In the genomic region with DNA sequence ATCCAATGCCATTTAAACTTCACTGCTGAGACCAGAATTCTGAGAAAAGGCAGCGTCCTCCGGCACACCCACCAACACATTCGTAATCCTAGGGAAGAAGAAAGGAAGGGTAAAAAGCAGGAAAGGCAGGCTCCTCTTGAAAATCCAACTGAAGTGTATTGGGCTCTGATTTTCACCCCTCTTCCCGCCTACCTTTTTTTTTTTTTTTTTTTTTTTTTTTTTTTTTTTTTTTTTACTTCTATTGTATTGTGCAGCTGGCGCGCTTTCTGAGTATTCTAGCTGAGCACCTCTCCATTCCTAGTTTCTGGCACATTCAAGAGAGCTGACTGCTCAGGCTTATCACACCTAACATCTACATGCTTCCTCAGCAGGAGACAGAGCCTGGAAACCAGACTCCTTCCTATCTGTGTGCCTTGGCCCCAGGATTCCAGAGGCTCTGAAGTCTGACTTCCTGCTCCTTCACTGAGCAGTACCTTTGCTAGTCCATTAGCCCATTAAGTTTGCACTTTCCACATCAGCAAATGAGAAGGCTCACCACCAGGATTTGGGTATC, we compare ENCODE assay signal across 7 mouse cellular contexts. TPM values are rescaled to one million over a fixed set of nuclear protein-coding genes. Genes with fewer than 3 reads are reported as not detected.
DNase-seq lines count a peak whose midpoint lies in the region; ATAC-seq and TF ChIP-seq lines count a peak whose summit lies in the region.

No protein-coding gene starts in this region.

- H3K79me2 ChIP-seq in C2C12 (ENCODE audit: control insufficient read depth, insufficient read depth) (no peaks in the 10 kb centered on the region), CH12.LX (replicated peaks; ENCODE audit: control insufficient read depth, extremely low read depth, insufficient read depth, poor library complexity, severe bottlenecking) (peaks cover 25% of the 10 kb centered on the region)

- no peak for TF ChIP-seq RAD21 in CH12.LX (IDR thresholded peaks at IDR 0.05; ENCODE audit: low read depth, low read length)

- ATAC-seq in forebrain, embryonic 12.5 days (ENCODE audit: low FRiP score), result no peak
- ATAC-seq in hindbrain, embryonic 16.5 days, result no peak
- ATAC-seq in midbrain, postnatal 0 days (ENCODE audit: low FRiP score), result no peak

- TF ChIP-seq CTCF in C2C12 (IDR thresholded peaks at IDR 0.05; ENCODE audit: control insufficient read depth, insufficient read depth, insufficient read length) (no peak), CH12.LX (conservative IDR thresholded peaks at IDR 0.05 in 1 of 2, IDR thresholded peaks at IDR 0.05 in 1 of 2; ENCODE audit: low read depth in 2 of 2, low read length in 2 of 2) (no peak)
- TF ChIP-seq CTCF in midbrain, postnatal 0 days (IDR thresholded peaks at IDR 0.05), result no peak

- H3ac ChIP-seq in C2C12 (ENCODE audit: control insufficient read depth, insufficient read length, low read depth), result peak overlapping the region; percentile 8

- H3K36me3 ChIP-seq in C2C12 (ENCODE audit: control insufficient read depth, insufficient read depth), result no peaks in the 10 kb centered on the region
- no peaks in the 10 kb centered on the region for H3K36me3 ChIP-seq in CH12.LX (replicated peaks in 1 of 2; ENCODE audit: control insufficient read depth in 1 of 2, insufficient read depth in 1 of 2, low read length in 1 of 2)
- no peaks in the 10 kb centered on the region for H3K36me3 ChIP-seq in forebrain, embryonic 12.5 days (replicated peaks)
- no peaks in the 10 kb centered on the region for H3K36me3 ChIP-seq in hindbrain, embryonic 16.5 days (ENCODE audit: control insufficient read depth, insufficient read depth, low read length)
- H3K36me3 ChIP-seq in midbrain, postnatal 0 days (ENCODE audit: insufficient read depth, low read length), result no peaks in the 10 kb centered on the region

- H3K9ac ChIP-seq in CH12.LX (ENCODE audit: insufficient read depth, low read depth), result peak overlapping the region; percentile 30
- peak overlapping the region; percentile 73 for H3K9ac ChIP-seq in forebrain, embryonic 12.5 days
- peak overlapping the region; percentile 68 for H3K9ac ChIP-seq in hindbrain, embryonic 16.5 days (ENCODE audit: low read depth, low read length)
- peak overlapping the region; percentile 69 for H3K9ac ChIP-seq in midbrain, postnatal 0 days (replicated peaks; ENCODE audit: low read length, poor library complexity, severe bottlenecking)

- 3% methylated on average over 6 of the region's 6 CpGs for WGBS in forebrain, embryonic 12.5 days
- WGBS in hindbrain, embryonic 16.5 days, result 3% methylated on average over 6 of the region's 6 CpGs
- WGBS in midbrain, postnatal 0 days, result 2% methylated on average over 6 of the region's 6 CpGs

- H3K27me3 ChIP-seq in C2C12 (ENCODE audit: control insufficient read depth, insufficient read depth, insufficient read length) (no peaks in the 10 kb centered on the region), CH12.LX (replicated peaks) (no peaks in the 10 kb centered on the region)
- H3K27me3 ChIP-seq in forebrain, embryonic 12.5 days, result no peaks in the 10 kb centered on the region
- H3K27me3 ChIP-seq in hindbrain, embryonic 16.5 days (replicated peaks; ENCODE audit: control insufficient read depth, insufficient read depth, low read length), result no peaks in the 10 kb centered on the region
- H3K27me3 ChIP-seq in midbrain, postnatal 0 days (ENCODE audit: insufficient read depth, low read length), result no peaks in the 10 kb centered on the region

- H3K79me3 ChIP-seq in C2C12 (ENCODE audit: low read depth), result no peaks in the 10 kb centered on the region

- no peak overlapping the region for H3K4me3 ChIP-seq in C2C12 (ENCODE audit: insufficient read depth, poor library complexity, severe bottlenecking)
- H3K4me3 ChIP-seq in CH12.LX (replicated peaks in 1 of 3; ENCODE audit: low read depth in 2 of 3, low read length in 2 of 3, poor library complexity in 1 of 3), result peak overlapping the region; percentile 65 to 79 (median 75)
- H3K4me3 ChIP-seq in forebrain, embryonic 12.5 days (replicated peaks), result peak overlapping the region; percentile 70
- H3K4me3 ChIP-seq in hindbrain, embryonic 16.5 days (ENCODE audit: low read length), result peak overlapping the region; percentile 72
- peak overlapping the region; percentile 48 for H3K4me3 ChIP-seq in midbrain, postnatal 0 days (ENCODE audit: low read depth, low read length)

- no peak for TF ChIP-seq POLR2A in CH12.LX (IDR thresholded peaks at IDR 0.05; ENCODE audit: low read depth, low read length)

- no peak for DNase-seq in CH12.LX (ENCODE audit: extremely low read depth)
- DNase-seq in midbrain, postnatal 0 days (ENCODE audit: low spot score), result peak; percentile 20
- DNase-seq in urinary bladder, postnatal 10 days (ENCODE audit: low spot score), result no peak
- DNase-seq in adrenal gland, adult 18-20 months (ENCODE audit: low spot score in 2 of 2), result no peak

- H3K27ac ChIP-seq in CH12.LX (ENCODE audit: insufficient read depth, low read depth), result peak overlapping the region; percentile 44; the same call in 1 of the 2 replicates
- H3K27ac ChIP-seq in forebrain, embryonic 12.5 days, result peak overlapping the region; percentile 80
- peak overlapping the region; percentile 81 for H3K27ac ChIP-seq in hindbrain, embryonic 16.5 days (ENCODE audit: low read depth, low read length)
- H3K27ac ChIP-seq in midbrain, postnatal 0 days (ENCODE audit: low read depth, low read length), result no peak overlapping the region

- TF ChIP-seq EP300 in CH12.LX (IDR thresholded peaks at IDR 0.05; ENCODE audit: low read length), result no peak

- peak overlapping the region; percentile 59 for H3K4me2 ChIP-seq in CH12.LX (ENCODE audit: insufficient read depth, low read depth, poor library complexity, severe bottlenecking)
- peak overlapping the region; percentile 83 for H3K4me2 ChIP-seq in forebrain, embryonic 12.5 days
- H3K4me2 ChIP-seq in hindbrain, embryonic 16.5 days (ENCODE audit: low read length), result peak overlapping the region; percentile 66
- H3K4me2 ChIP-seq in midbrain, postnatal 0 days (ENCODE audit: low read depth, low read length, poor library complexity, severe bottlenecking), result peak overlapping the region; percentile 51

- H3K9me3 ChIP-seq in CH12.LX (replicated peaks; ENCODE audit: low read length), result no peaks in the 10 kb centered on the region
- no peaks in the 10 kb centered on the region for H3K9me3 ChIP-seq in forebrain, embryonic 12.5 days
- H3K9me3 ChIP-seq in hindbrain, embryonic 16.5 days (ENCODE audit: control insufficient read depth, low read length), result no peaks in the 10 kb centered on the region
- H3K9me3 ChIP-seq in midbrain, postnatal 0 days (ENCODE audit: low read length), result no peaks in the 10 kb centered on the region

- dilution Hi-C loops in CH12.LX (cut with MboI; ENCODE audit: extremely low pct_ligation_motif_present, extremely low pct_unique_long_range_greater_than_20kb, low sequenced_read_pairs), result no loop called here

- peaks cover 3 to 18% of the 10 kb centered on the region in 2 experiments; a peak in 3 of 4 replicates for H3K4me1 ChIP-seq in CH12.LX (ENCODE audit: control insufficient read depth in 1 of 2, insufficient read depth in 2 of 2)
- peaks cover 12% of the 10 kb centered on the region for H3K4me1 ChIP-seq in forebrain, embryonic 12.5 days
- H3K4me1 ChIP-seq in hindbrain, embryonic 16.5 days (ENCODE audit: control insufficient read depth, insufficient read depth, low read depth, low read length), result peaks cover 5% of the 10 kb centered on the region
- no peaks in the 10 kb centered on the region for H3K4me1 ChIP-seq in midbrain, postnatal 0 days (ENCODE audit: insufficient read depth, low read length)

- in situ Hi-C loops in CH12.LX (cut with MboI; ENCODE audit: low pct_ligation_motif_present, low pct_unique_long_range_greater_than_20kb, low sequenced_read_pairs), result loop anchor here (10.0 kb wide), 1 partner anchor 274 kb away; no protein-coding TSS in a partner anchor

TF ChIP-seq in C2C12, 6 proteins besides CTCF, POLR2A, EP300 and RAD21:
- TF ChIP-seq USF1 (IDR thresholded peaks at IDR 0.05; ENCODE audit: low read depth), result no peak
- no peak for TF ChIP-seq MAX (IDR thresholded peaks at IDR 0.05)
- TF ChIP-seq FOSL1 (IDR thresholded peaks at IDR 0.05; ENCODE audit: insufficient read depth, low read length, poor library complexity, severe bottlenecking), result no peak
- TF ChIP-seq MYOD1 (IDR thresholded peaks at IDR 0.05; ENCODE audit: control insufficient read depth, insufficient read length, low read depth), result no peak
- no peak for TF ChIP-seq CEBPB (IDR thresholded peaks at IDR 0.05; ENCODE audit: low read depth)
- TF ChIP-seq MYOG (IDR thresholded peaks at IDR 0.05; ENCODE audit: control insufficient read depth, extremely low read depth, insufficient read length), result no peak

TF ChIP-seq in CH12.LX, 34 proteins besides CTCF, POLR2A, EP300 and RAD21:
- TF ChIP-seq ZNF384 (IDR thresholded peaks at IDR 0.05; ENCODE audit: low read depth, low read length), result peak; percentile 95
- no peak for TF ChIP-seq NELFE (IDR thresholded peaks at IDR 0.05; ENCODE audit: low read depth, low read length)

RNA-seq across cellular contexts. Expression of gene St8sia4, which starts 1.0 kb away (rescaled TPM):
- 0.01 TPM for polyA plus RNA-seq in C2C12 (2012; fragmentation: generic; extraction: Trizol)
- 13.6 and 19.7 TPM in 2 replicates for total RNA-seq in CH12.LX (2012; rRNA removed)
- total RNA-seq in CH12.LX (2014; rRNA removed), result 12.7 and 14.0 TPM in 2 replicates
- polyA plus RNA-seq in CH12.LX (2012; ENCODE audit: insufficient read length, low read depth), result 1.9 and 2.3 TPM in 2 replicates
- 22.0 and 22.3 TPM in 2 replicates for polyA plus RNA-seq in forebrain, embryonic 12.5 days (2016; fragmentation: Nextera tagmentation; extraction: Ambion mirVana)
- 28.5 and 32.8 TPM in 2 replicates for polyA plus RNA-seq in hindbrain, embryonic 16.5 days (2015; fragmentation: Nextera tagmentation; extraction: Ambion mirVana)
- total RNA-seq in midbrain, postnatal 0 days (2014; rRNA removed), result 60.5 and 69.1 TPM in 2 replicates
- 19.9 and 20.1 TPM in 2 replicates for polyA plus RNA-seq in midbrain, postnatal 0 days (2015; fragmentation: Nextera tagmentation; extraction: Ambion mirVana)
- total RNA-seq in adrenal gland, adult 18-20 months (2021), result 1 to 10 TPM; 1.4 to 2.6 TPM
